Mouse (Mus musculus): ENCODE measurements at regions not wholly inside any gene's neighbourhood (a gene's known extent, or its start where the extent isn't known, plus 50 kb on each side); places are given as distances from the start of the nearest gene placed in this dataset.

- TF ChIP-seq HCFC1 (IDR thresholded peaks at IDR 0.05; ENCODE audit: borderline replicate concordance, insufficient read depth, low read length) (no peak), ZNF384 (IDR thresholded peaks at IDR 0.05; ENCODE audit: low read depth, low read length) (no peak)
Observed at GRCm38 (mm10) chr12:77048380-77048779, 86.4 kb upstream of the Max start.
